Mouse (Mus musculus): ENCODE results near the gene Galnt10. TPM values are rescaled to one million over a fixed set of nuclear protein-coding genes. Genes with fewer than 3 reads are reported as not detected.

Gene Galnt10
- polyA plus RNA-seq, 1 experiment from 2014 or later, result 6.3 TPM

DNA sequence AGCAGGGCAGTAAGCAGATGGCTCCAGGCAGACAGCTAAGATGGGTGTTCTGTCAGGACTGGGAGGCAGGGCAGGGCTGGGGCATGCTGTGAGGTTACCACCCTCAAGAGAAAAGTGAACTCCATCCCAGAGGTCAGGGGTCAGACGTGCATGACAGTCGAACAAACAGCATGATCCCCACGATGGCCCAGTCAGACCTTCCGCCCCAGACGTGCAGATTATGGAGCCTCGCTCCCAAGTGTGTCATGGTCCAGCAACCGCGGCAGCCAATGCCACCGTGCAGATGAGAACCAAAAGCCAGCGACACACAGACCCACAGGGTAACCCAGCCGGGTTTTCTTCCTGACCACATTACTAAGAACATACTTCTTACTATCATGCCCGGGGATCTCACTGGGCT lies 121.4 kb downstream of the Galnt10 start:
- H3K27me3 ChIP-seq (ENCODE audit: control insufficient read depth, insufficient read depth, low read length), result no peaks in the 10 kb centered on the region
- H3K4me3 ChIP-seq (ENCODE audit: control insufficient read depth in 1 of 2, insufficient read depth in 1 of 2, low read depth in 1 of 2, low read length in 2 of 2), result no peak overlapping the region
- ATAC-seq (ENCODE audit: insufficient number of reproducible peaks, insufficient read depth, low FRiP score, low read depth), result no peak
- H3K4me2 ChIP-seq (ENCODE audit: low read length), result no peak overlapping the region
- no peak overlapping the region for H3K27ac ChIP-seq (replicated peaks in 1 of 2; ENCODE audit: control insufficient read depth in 1 of 2, insufficient read depth in 1 of 2, low read depth in 2 of 2, low read length in 2 of 2)
- H3K36me3 ChIP-seq (ENCODE audit: control insufficient read depth, insufficient read depth, low read length), result peaks cover 16% of the 10 kb centered on the region; the same call in 1 of the 2 replicates
- H3K9me3 ChIP-seq (ENCODE audit: control insufficient read depth, low read length), result 0 out of 2 replicates have a peak, but pooled peaks cover 7% of the 10 kb centered on the region
- no peaks in the 10 kb centered on the region for H3K4me1 ChIP-seq (ENCODE audit: control insufficient read depth in 2 of 2, insufficient read depth in 2 of 2, low read length in 2 of 2)
- 83% methylated on average over 12 of the region's 12 CpGs for WGBS
- H3K9ac ChIP-seq (ENCODE audit: low read length), result no peak overlapping the region

- Histone ChIP-seq H3K9ac (ENCODE audit: low read length) (no peak overlapping the region), H3K4me2 (ENCODE audit: low read length) (no peak overlapping the region), H3K27me3 (ENCODE audit: control insufficient read depth, insufficient read depth, low read length) (no peaks in the 10 kb centered on the region), H3K27ac (replicated peaks in 1 of 2; ENCODE audit: control insufficient read depth in 1 of 2, insufficient read depth in 1 of 2, low read depth in 2 of 2, low read length in 2 of 2) (no peak overlapping the region), H3K4me3 (ENCODE audit: control insufficient read depth in 1 of 2, insufficient read depth in 1 of 2, low read depth in 1 of 2, low read length in 2 of 2) (no peak overlapping the region), H3K36me3 (ENCODE audit: control insufficient read depth, insufficient read depth, low read length) (peaks cover 21% of the 10 kb centered on the region; the same call in 1 of the 2 replicates), H3K9me3 (ENCODE audit: control insufficient read depth, low read length) (0 out of 2 replicates have a peak, but pooled peaks cover 7% of the 10 kb centered on the region), H3K4me1 (ENCODE audit: control insufficient read depth in 2 of 2, insufficient read depth in 2 of 2, low read length in 2 of 2) (no peaks in the 10 kb centered on the region)
- no peak for ATAC-seq (ENCODE audit: insufficient number of reproducible peaks, insufficient read depth, low FRiP score, low read depth)
- WGBS, result 57% methylated on average over 6 of the region's 6 CpGs
Measured at GRCm38 (mm10) chr11:57767171-57767570, 121.9 kb downstream of the Galnt10 start.

DNA sequence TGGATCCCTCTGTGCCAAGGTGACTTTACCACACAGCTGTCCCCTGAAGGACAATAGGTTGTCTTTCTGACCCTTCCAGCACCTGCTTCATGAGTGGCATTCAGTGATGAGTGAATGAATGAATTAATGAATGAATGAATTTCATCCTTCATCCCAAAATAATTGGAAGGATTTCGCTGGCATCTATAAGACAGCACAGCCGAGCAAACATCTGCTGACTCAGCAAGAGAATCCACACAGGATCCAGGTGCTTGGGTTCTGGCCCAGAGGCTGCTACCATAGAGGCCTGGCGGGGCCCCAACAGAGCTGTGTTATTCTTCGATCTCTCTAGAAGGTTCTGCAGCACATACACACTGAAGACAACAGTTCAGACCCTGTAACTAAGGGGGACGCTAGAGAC lies 125.5 kb downstream of the Galnt10 start:
- H3K36me3 ChIP-seq (ENCODE audit: control insufficient read depth, insufficient read depth, low read length), result peaks cover 21% of the 10 kb centered on the region; the same call in 1 of the 2 replicates

DNA sequence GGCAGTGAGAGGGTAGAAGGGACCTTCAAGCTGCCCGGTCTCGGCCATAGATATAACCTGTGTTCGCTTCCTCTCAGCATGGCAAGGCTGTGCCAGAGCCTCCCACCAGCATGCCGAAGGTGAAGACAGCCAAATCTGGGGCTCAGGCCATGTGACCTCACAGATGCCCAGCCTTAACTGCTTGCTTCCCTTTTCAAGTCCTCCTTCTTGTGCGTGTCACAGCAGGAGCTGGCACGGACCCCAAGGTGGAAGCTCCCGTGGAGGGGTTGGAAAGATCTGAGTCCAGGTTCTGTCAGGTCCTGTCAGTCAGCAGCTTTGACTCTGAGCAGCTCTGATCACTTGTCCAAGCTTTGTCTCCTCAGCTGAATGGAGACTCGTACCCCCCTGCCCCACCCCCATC lies 126.4 kb downstream of the Galnt10 start:
- 86% methylated on average over 8 of the region's 8 CpGs for WGBS
- H3K36me3 ChIP-seq (ENCODE audit: control insufficient read depth, insufficient read depth, low read length), result peaks cover 21% of the 10 kb centered on the region; the same call in 1 of the 2 replicates
- no peak for ATAC-seq (ENCODE audit: insufficient number of reproducible peaks, insufficient read depth, low FRiP score, low read depth)
- no peak overlapping the region for H3K27ac ChIP-seq (replicated peaks in 1 of 2; ENCODE audit: control insufficient read depth in 1 of 2, insufficient read depth in 1 of 2, low read depth in 2 of 2, low read length in 2 of 2)
- H3K9me3 ChIP-seq (ENCODE audit: control insufficient read depth, low read length), result no peaks in the 10 kb centered on the region
- peaks cover 7 to 12% of the 10 kb centered on the region in 2 experiments; a peak in 3 of 4 replicates for H3K4me1 ChIP-seq (ENCODE audit: control insufficient read depth in 2 of 2, insufficient read depth in 2 of 2, low read length in 2 of 2)
- no peak overlapping the region for H3K4me3 ChIP-seq (ENCODE audit: control insufficient read depth in 1 of 2, insufficient read depth in 1 of 2, low read depth in 1 of 2, low read length in 2 of 2)
- H3K27me3 ChIP-seq (ENCODE audit: control insufficient read depth, insufficient read depth, low read length), result no peaks in the 10 kb centered on the region
- H3K9ac ChIP-seq (ENCODE audit: low read length), result no peak overlapping the region
- no peak overlapping the region for H3K4me2 ChIP-seq (ENCODE audit: low read length)

More for the DNA sequence above, 125.5 kb downstream of the Galnt10 start:
- no peak overlapping the region for H3K27ac ChIP-seq (replicated peaks in 1 of 2; ENCODE audit: control insufficient read depth in 1 of 2, insufficient read depth in 1 of 2, low read depth in 2 of 2, low read length in 2 of 2)
- H3K4me3 ChIP-seq (ENCODE audit: control insufficient read depth in 1 of 2, insufficient read depth in 1 of 2, low read depth in 1 of 2, low read length in 2 of 2), result no peak overlapping the region
- no peak overlapping the region for H3K9ac ChIP-seq (ENCODE audit: low read length)
- H3K4me1 ChIP-seq (ENCODE audit: control insufficient read depth in 2 of 2, insufficient read depth in 2 of 2, low read length in 2 of 2), result peaks cover 7 to 12% of the 10 kb centered on the region in 2 experiments; a peak in 3 of 4 replicates
- H3K4me2 ChIP-seq (ENCODE audit: low read length), result no peak overlapping the region
- WGBS, result 91% methylated on average over 5 of the region's 5 CpGs
- H3K27me3 ChIP-seq (ENCODE audit: control insufficient read depth, insufficient read depth, low read length), result no peaks in the 10 kb centered on the region
- no peak for ATAC-seq (ENCODE audit: insufficient number of reproducible peaks, insufficient read depth, low FRiP score, low read depth)
- H3K9me3 ChIP-seq (ENCODE audit: control insufficient read depth, low read length), result no peaks in the 10 kb centered on the region

- Histone ChIP-seq H3K4me3 (ENCODE audit: control insufficient read depth in 1 of 2, insufficient read depth in 1 of 2, low read depth in 1 of 2, low read length in 2 of 2) (no peak overlapping the region), H3K4me2 (ENCODE audit: low read length) (no peak overlapping the region), H3K9me3 (ENCODE audit: control insufficient read depth, low read length) (no peaks in the 10 kb centered on the region), H3K27ac (replicated peaks in 1 of 2; ENCODE audit: control insufficient read depth in 1 of 2, insufficient read depth in 1 of 2, low read depth in 2 of 2, low read length in 2 of 2) (no peak overlapping the region), H3K27me3 (ENCODE audit: control insufficient read depth, insufficient read depth, low read length) (no peaks in the 10 kb centered on the region), H3K9ac (ENCODE audit: low read length) (no peak overlapping the region), H3K4me1 (ENCODE audit: control insufficient read depth in 2 of 2, insufficient read depth in 2 of 2, low read length in 2 of 2) (peaks cover 7 to 12% of the 10 kb centered on the region in 2 experiments; a peak in 3 of 4 replicates), H3K36me3 (ENCODE audit: control insufficient read depth, insufficient read depth, low read length) (peaks cover 17% of the 10 kb centered on the region; the same call in 1 of the 2 replicates)
- no peak for ATAC-seq (ENCODE audit: insufficient number of reproducible peaks, insufficient read depth, low FRiP score, low read depth)
- 27% methylated on average over 13 of the region's 13 CpGs for WGBS
Measured at GRCm38 (mm10) chr11:57773479-57773878, 128.2 kb downstream of the Galnt10 start.

- Histone ChIP-seq H3K9ac (ENCODE audit: low read length) (no peak overlapping the region), H3K27me3 (ENCODE audit: control insufficient read depth, insufficient read depth, low read length) (no peaks in the 10 kb centered on the region), H3K4me3 (ENCODE audit: control insufficient read depth in 1 of 2, insufficient read depth in 1 of 2, low read depth in 1 of 2, low read length in 2 of 2) (no peak overlapping the region), H3K9me3 (ENCODE audit: control insufficient read depth, low read length) (no peaks in the 10 kb centered on the region), H3K36me3 (ENCODE audit: control insufficient read depth, insufficient read depth, low read length) (peaks cover 17% of the 10 kb centered on the region; the same call in 1 of the 2 replicates), H3K4me2 (ENCODE audit: low read length) (no peak overlapping the region), H3K4me1 (ENCODE audit: control insufficient read depth in 2 of 2, insufficient read depth in 2 of 2, low read length in 2 of 2) (peaks cover 7 to 12% of the 10 kb centered on the region in 2 experiments; a peak in 3 of 4 replicates), H3K27ac (replicated peaks in 1 of 2; ENCODE audit: control insufficient read depth in 1 of 2, insufficient read depth in 1 of 2, low read depth in 2 of 2, low read length in 2 of 2) (no peak overlapping the region)
- no peak for ATAC-seq (ENCODE audit: insufficient number of reproducible peaks, insufficient read depth, low FRiP score, low read depth)
- WGBS, result 24% methylated on average over 4 of the region's 4 CpGs
Measured at GRCm38 (mm10) chr11:57773936-57774335, 128.7 kb downstream of the Galnt10 start.

- peaks cover 7 to 12% of the 10 kb centered on the region in 2 experiments; a peak in 3 of 4 replicates for H3K4me1 ChIP-seq (ENCODE audit: control insufficient read depth in 2 of 2, insufficient read depth in 2 of 2, low read length in 2 of 2)
- no peak for ATAC-seq (ENCODE audit: insufficient number of reproducible peaks, insufficient read depth, low FRiP score, low read depth)
- H3K4me3 ChIP-seq (ENCODE audit: control insufficient read depth in 1 of 2, insufficient read depth in 1 of 2, low read depth in 1 of 2, low read length in 2 of 2), result no peak overlapping the region
- WGBS, result 69% methylated on average over 6 of the region's 6 CpGs
- H3K27me3 ChIP-seq (ENCODE audit: control insufficient read depth, insufficient read depth, low read length), result no peaks in the 10 kb centered on the region
- no peak overlapping the region for H3K27ac ChIP-seq (replicated peaks in 1 of 2; ENCODE audit: control insufficient read depth in 1 of 2, insufficient read depth in 1 of 2, low read depth in 2 of 2, low read length in 2 of 2)
- no peaks in the 10 kb centered on the region for H3K9me3 ChIP-seq (ENCODE audit: control insufficient read depth, low read length)
- peaks cover 6% of the 10 kb centered on the region; the same call in 1 of the 2 replicates for H3K36me3 ChIP-seq (ENCODE audit: control insufficient read depth, insufficient read depth, low read length)
- no peak overlapping the region for H3K9ac ChIP-seq (ENCODE audit: low read length)
- H3K4me2 ChIP-seq (ENCODE audit: low read length), result no peak overlapping the region
Measured at GRCm38 (mm10) chr11:57775868-57776267, 130.6 kb downstream of the Galnt10 start.

DNA sequence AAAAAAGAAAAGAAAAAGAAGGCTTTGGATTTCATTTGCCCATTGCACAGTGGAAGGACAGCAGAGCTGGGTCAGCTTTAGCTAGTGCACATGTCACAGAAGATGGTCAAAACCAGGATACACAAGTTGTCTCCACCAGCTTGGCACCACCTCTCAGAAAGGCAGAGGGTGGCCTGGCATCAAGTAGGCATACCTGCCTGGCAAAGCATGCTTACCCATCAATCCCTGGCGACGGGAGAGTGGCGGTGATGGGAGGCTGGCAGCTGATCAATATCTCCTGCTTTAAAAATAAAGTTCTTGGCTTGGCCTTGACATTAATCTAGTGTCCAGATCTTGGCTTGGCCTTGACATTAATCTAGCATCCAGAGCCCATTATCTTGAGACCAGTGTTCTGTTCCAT lies 131.3 kb downstream of the Galnt10 start:
- 98% methylated on average over 3 of the region's 3 CpGs for WGBS
- Histone ChIP-seq H3K4me2 (ENCODE audit: low read length) (no peak overlapping the region), H3K9ac (ENCODE audit: low read length) (no peak overlapping the region), H3K4me3 (ENCODE audit: control insufficient read depth in 1 of 2, insufficient read depth in 1 of 2, low read depth in 1 of 2, low read length in 2 of 2) (no peak overlapping the region), H3K9me3 (ENCODE audit: control insufficient read depth, low read length) (no peaks in the 10 kb centered on the region), H3K4me1 (ENCODE audit: control insufficient read depth in 2 of 2, insufficient read depth in 2 of 2, low read length in 2 of 2) (peaks cover 7 to 12% of the 10 kb centered on the region in 2 experiments; a peak in 3 of 4 replicates), H3K27me3 (ENCODE audit: control insufficient read depth, insufficient read depth, low read length) (no peaks in the 10 kb centered on the region), H3K36me3 (ENCODE audit: control insufficient read depth, insufficient read depth, low read length) (peaks cover 7% of the 10 kb centered on the region; the same call in 1 of the 2 replicates), H3K27ac (replicated peaks in 1 of 2; ENCODE audit: control insufficient read depth in 1 of 2, insufficient read depth in 1 of 2, low read depth in 2 of 2, low read length in 2 of 2) (no peak overlapping the region)
- ATAC-seq (ENCODE audit: insufficient number of reproducible peaks, insufficient read depth, low FRiP score, low read depth), result no peak
